17 mouse cellular contexts compared by ENCODE assay signal in genomic region chr2:31348373-31348772, GRCm38 (mm10). TPM values are rescaled to one million over a fixed set of nuclear protein-coding genes. Genes with fewer than 3 reads are reported as not detected.
DNase-seq lines count a peak whose midpoint lies in the region; ATAC-seq lines count a peak whose summit lies in the region.
"Had no signal": no experiment of that assay in that cellular context is flagged by ENCODE, and none has a peak within 500 bp of the region (broad histone marks: within the 10 kb centered on the region; RNA-seq: fewer than 3 reads in every experiment).

No protein-coding gene starts in this region.

- H3K4me2 ChIP-seq in forebrain, embryonic 14.5 days (ENCODE audit: low read length), result no peak overlapping the region
- H3K4me2 ChIP-seq in forebrain, embryonic 11.5 days (ENCODE audit: low read depth, low read length, severe bottlenecking), result no peak overlapping the region
- no peak overlapping the region for H3K4me2 ChIP-seq in heart, embryonic 12.5 days
- H3K4me2 ChIP-seq: heart, embryonic 15.5 days; liver, embryonic 12.5 days had no signal

- DNase-seq in forebrain, embryonic 14.5 days (ENCODE audit: low spot score), result peak; percentile 59
- DNase-seq in forebrain, embryonic 11.5 days (ENCODE audit: low spot score), result no peak
- peak; percentile 27 to 60 for DNase-seq in lung, postnatal 4 days
- DNase-seq in lung, postnatal 25 days (ENCODE audit: low spot score), result no peak
- DNase-seq in ovary, postnatal 10 days (ENCODE audit: low spot score), result no peak
- no peak for DNase-seq in adrenal gland, adult 8-10 months
- DNase-seq: cerebellum, adult 2 months; kidney, postnatal 14 days; lung, postnatal 14 days; midbrain, embryonic 14.5 days; thymus, adult 2 months had no signal

- H3K4me3 ChIP-seq in forebrain, embryonic 14.5 days (ENCODE audit: low read depth, low read length), result no peak overlapping the region
- H3K4me3 ChIP-seq in forebrain, embryonic 11.5 days (ENCODE audit: low read depth, low read length), result no peak overlapping the region
- H3K4me3 ChIP-seq in heart, embryonic 12.5 days, result no peak overlapping the region
- H3K4me3 ChIP-seq: heart, embryonic 15.5 days; liver, embryonic 12.5 days had no signal

- no peak overlapping the region for H3K27ac ChIP-seq in forebrain, embryonic 14.5 days (ENCODE audit: low read depth, low read length)
- H3K27ac ChIP-seq in forebrain, embryonic 11.5 days (ENCODE audit: low read depth, low read length), result no peak overlapping the region
- no peak overlapping the region for H3K27ac ChIP-seq in heart, embryonic 12.5 days (ENCODE audit: poor library complexity, severe bottlenecking)
- H3K27ac ChIP-seq: heart, embryonic 15.5 days; liver, embryonic 12.5 days had no signal

- ATAC-seq in forebrain, embryonic 14.5 days, result peak; percentile 52; the same call in 1 of the 2 replicates
- no peak for ATAC-seq in forebrain, embryonic 11.5 days (replicated peaks; ENCODE audit: low FRiP score)
- ATAC-seq in heart, embryonic 12.5 days (ENCODE audit: insufficient number of reproducible peaks, low FRiP score), result 0 out of 2 replicates have a peak, but pooled peaks have one; percentile 27
- no peak for ATAC-seq in megakaryocyte, adult 5-6 weeks (ENCODE audit: poor library complexity, severe bottlenecking)
- ATAC-seq: inflammation-experienced regulatory T-cells, adult 6 months; liver, embryonic 12.5 days had no signal

- no peaks in the 10 kb centered on the region for H3K27me3 ChIP-seq in forebrain, embryonic 14.5 days (replicated peaks; ENCODE audit: control insufficient read depth, insufficient read depth, low read length)
- no peaks in the 10 kb centered on the region for H3K27me3 ChIP-seq in forebrain, embryonic 11.5 days (ENCODE audit: control insufficient read depth, insufficient read depth, low read length)
- H3K27me3 ChIP-seq in heart, embryonic 12.5 days (replicated peaks), result peaks cover 78% of the 10 kb centered on the region

- no peaks in the 10 kb centered on the region for H3K9me3 ChIP-seq in forebrain, embryonic 14.5 days (replicated peaks; ENCODE audit: control insufficient read depth, low read length)
- no peaks in the 10 kb centered on the region for H3K9me3 ChIP-seq in forebrain, embryonic 11.5 days (ENCODE audit: control insufficient read depth, low read length)
- H3K9me3 ChIP-seq in heart, embryonic 12.5 days (replicated peaks), result peaks cover 5% of the 10 kb centered on the region
- H3K9me3 ChIP-seq: G1E; heart, embryonic 15.5 days; liver, embryonic 12.5 days had no signal

- no peaks in the 10 kb centered on the region for H3K36me3 ChIP-seq in forebrain, embryonic 14.5 days (ENCODE audit: control insufficient read depth, insufficient read depth, low read length)
- no peaks in the 10 kb centered on the region for H3K36me3 ChIP-seq in forebrain, embryonic 11.5 days (ENCODE audit: control insufficient read depth, insufficient read depth, low read length)
- H3K36me3 ChIP-seq in heart, embryonic 12.5 days, result no peaks in the 10 kb centered on the region
- H3K36me3 ChIP-seq: G1E; heart, embryonic 15.5 days; liver, embryonic 12.5 days had no signal

- no peak overlapping the region for H3K9ac ChIP-seq in forebrain, embryonic 14.5 days (ENCODE audit: low read length)
- H3K9ac ChIP-seq in forebrain, embryonic 11.5 days (ENCODE audit: low read length), result no peak overlapping the region
- no peak overlapping the region for H3K9ac ChIP-seq in heart, embryonic 12.5 days
- H3K9ac ChIP-seq: heart, embryonic 15.5 days; liver, embryonic 12.5 days had no signal

- 66% methylated on average over 3 of the region's 3 CpGs for WGBS in forebrain, embryonic 14.5 days
- 78% methylated on average over 3 of the region's 3 CpGs for WGBS in forebrain, embryonic 11.5 days
- WGBS in heart, embryonic 12.5 days, result 58% methylated on average over 3 of the region's 3 CpGs

- H3K4me1 ChIP-seq in forebrain, embryonic 14.5 days (ENCODE audit: control insufficient read depth, insufficient read depth, low read length), result no peaks in the 10 kb centered on the region
- no peaks in the 10 kb centered on the region for H3K4me1 ChIP-seq in forebrain, embryonic 11.5 days (replicated peaks; ENCODE audit: control insufficient read depth, insufficient read depth, low read length)
- H3K4me1 ChIP-seq in heart, embryonic 12.5 days (replicated peaks), result no peaks in the 10 kb centered on the region
- H3K4me1 ChIP-seq: liver, embryonic 12.5 days had no signal

RNA-seq across cellular contexts. Expression of gene Hmcn2, which starts 34.2 kb away (rescaled TPM):
- polyA plus RNA-seq in forebrain, embryonic 14.5 days (2014; fragmentation: Nextera tagmentation; extraction: Ambion mirVana), result 0.17 and 0.27 TPM in 2 replicates
- polyA plus RNA-seq in forebrain, embryonic 11.5 days (2014; fragmentation: Nextera tagmentation; extraction: Ambion mirVana), result 0.09 TPM in 1 of 2 replicates, not detected in the other
- 0.42 and 0.49 TPM in 2 replicates for polyA plus RNA-seq in heart, embryonic 12.5 days (2016; fragmentation: Nextera tagmentation; extraction: Ambion mirVana)
- 1 to 10 TPM in 3 of 4 experiments, under 1 TPM in 1; 0.84 to 2.5 (median 1.4) TPM for total RNA-seq in adrenal gland, adult 8-10 months (2022)
- total RNA-seq in megakaryocyte, adult 5-6 weeks (2015), result 0.02 TPM in 1 of 2 replicates, not detected in the other
- 0.26 TPM in 1 of 2 replicates, not detected in the other for total RNA-seq in megakaryocyte, adult 5-6 weeks (2017)
- polyA plus RNA-seq: G1E had no signal

Comparison
In these comparisons a context has a peak if more than half of its experiments do, and no peak if none do; other contexts are left out.
1. ATAC-seq: peak in forebrain, embryonic 14.5 days (single experiment) and heart, embryonic 12.5 days (single experiment); none in forebrain, embryonic 11.5 days (single experiment) and megakaryocyte, adult 5-6 weeks (single experiment).
2. DNase-seq: peak in forebrain, embryonic 14.5 days (single experiment) and lung, postnatal 4 days (2 of 2); none in forebrain, embryonic 11.5 days (single experiment), lung, postnatal 25 days (single experiment), ovary, postnatal 10 days (single experiment) and adrenal gland, adult 8-10 months (single experiment).